Mouse (Mus musculus): ENCODE measurements around the gene Cars.

Cars gene

GRCm38 (mm10) chr7:143510593-143511334 lies 89.1 kb downstream of the Cars start:
- DNase-seq, result no peak

GRCm38 (mm10) chr7:143509566-143509965 lies 90.3 kb downstream of the Cars start:
- DNase-seq, result no peak

Data from cerebellum, postnatal 14 days (tissue).